Mouse (Mus musculus): ENCODE data around the gene Fam83g.

GRCm38 (mm10) chr11:61719826-61720225, 35.9 kb downstream of the Fam83g start:
- TF ChIP-seq EP300 (IDR thresholded peaks at IDR 0.05; ENCODE audit: low read depth) (no peak), CTCF (IDR thresholded peaks at IDR 0.05; ENCODE audit: low read depth) (no peak)
